Mouse (Mus musculus): Measurements from ENCODE around the gene Pxn. TPM values are rescaled to one million over a fixed set of nuclear protein-coding genes. Genes with fewer than 3 reads are reported as not detected.

Gene Pxn
- polyA plus RNA-seq, 1 experiment from 2014 or later = 39.1 TPM

DNA sequence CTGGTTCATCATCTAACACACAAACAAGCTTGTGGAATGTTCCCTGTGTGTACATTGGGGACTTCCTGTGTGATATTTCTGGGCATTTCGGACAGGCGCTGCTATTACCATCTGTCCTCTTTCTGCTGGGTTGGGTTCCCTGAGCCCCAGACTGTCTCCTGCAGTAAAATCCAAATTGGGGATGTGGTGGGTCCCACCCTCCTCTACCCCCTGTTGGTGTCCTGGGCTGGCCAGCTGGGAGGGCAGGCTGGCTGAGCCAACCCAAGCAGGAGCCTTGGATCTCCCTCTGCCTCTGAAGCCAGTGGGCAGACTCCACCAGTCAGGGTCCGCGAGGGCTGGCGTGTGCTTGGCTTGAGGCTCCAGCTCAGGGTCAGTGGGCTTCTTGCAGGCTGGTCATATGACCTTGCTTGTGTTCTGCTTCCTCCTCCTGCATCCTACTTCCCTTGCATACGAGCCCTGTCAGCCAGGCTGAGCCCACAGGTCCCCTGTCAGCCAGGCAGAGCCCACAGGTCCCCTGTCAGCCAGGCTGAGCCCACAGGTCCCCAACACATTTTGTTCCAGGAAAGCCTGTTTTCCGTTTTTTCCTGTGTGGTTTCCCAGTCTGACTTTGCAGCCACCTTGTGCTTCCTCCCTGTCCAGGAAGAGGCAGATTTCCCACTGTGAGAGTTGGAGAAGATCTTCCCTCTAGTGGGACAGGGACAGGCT, 23.4 kb downstream of the Pxn start:
- no peak for ATAC-seq (replicated peaks; ENCODE audit: extremely low read depth, insufficient read depth, low FRiP score)
- H3K36me3 ChIP-seq (ENCODE audit: control insufficient read depth, insufficient read depth) = no peaks in the 10 kb centered on the region
- no peaks in the 10 kb centered on the region for H3K9me3 ChIP-seq (replicated peaks; ENCODE audit: control insufficient read depth, low read length)
- no peaks in the 10 kb centered on the region for H3K27me3 ChIP-seq (ENCODE audit: control insufficient read depth, insufficient read depth, low read length)
- H3K9ac ChIP-seq (ENCODE audit: low read length) = peak overlapping the region; percentile 55
- no peak overlapping the region for H3K4me3 ChIP-seq (ENCODE audit: low read length)
- H3K4me1 ChIP-seq (ENCODE audit: control insufficient read depth, insufficient read depth, low read length) = peaks cover 76% of the 10 kb centered on the region
- WGBS = 41% methylated on average over 7 of the region's 7 CpGs
- H3K4me2 ChIP-seq (ENCODE audit: low read depth, low read length) = peak overlapping the region; percentile 41
- peak overlapping the region; percentile 87 for H3K27ac ChIP-seq (ENCODE audit: low read length)

DNA sequence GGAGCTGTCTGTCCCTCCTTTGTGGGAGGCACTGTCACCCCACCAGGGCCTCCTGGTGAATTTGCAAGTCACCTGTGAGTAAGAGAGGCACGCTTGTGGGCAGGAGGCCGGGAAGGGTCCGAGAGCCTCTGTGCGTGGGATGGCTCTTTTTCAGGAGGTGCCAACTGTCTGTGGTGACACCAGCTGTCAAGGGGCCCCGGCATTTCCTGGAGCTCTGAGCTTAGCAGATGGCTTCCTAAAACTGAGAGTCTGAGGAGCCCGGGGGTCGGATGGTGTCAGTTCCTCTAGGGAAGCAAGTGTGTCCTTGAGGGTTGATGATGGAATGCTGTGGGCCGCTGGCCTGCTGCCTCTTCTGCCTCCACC, 24.0 kb downstream of the Pxn start:
- H3K4me3 ChIP-seq (ENCODE audit: low read length) = no peak overlapping the region
- H3K27ac ChIP-seq (ENCODE audit: low read length) = peak overlapping the region; percentile 87
- no peak for ATAC-seq (replicated peaks; ENCODE audit: extremely low read depth, insufficient read depth, low FRiP score)
- no peaks in the 10 kb centered on the region for H3K9me3 ChIP-seq (replicated peaks; ENCODE audit: control insufficient read depth, low read length)
- peak overlapping the region; percentile 55 for H3K9ac ChIP-seq (ENCODE audit: low read length)
- H3K4me1 ChIP-seq (ENCODE audit: control insufficient read depth, insufficient read depth, low read length) = peaks cover 76% of the 10 kb centered on the region
- no peaks in the 10 kb centered on the region for H3K36me3 ChIP-seq (ENCODE audit: control insufficient read depth, insufficient read depth)
- WGBS = 39% methylated on average over 8 of the region's 8 CpGs
- H3K27me3 ChIP-seq (ENCODE audit: control insufficient read depth, insufficient read depth, low read length) = no peaks in the 10 kb centered on the region
- H3K4me2 ChIP-seq (ENCODE audit: low read depth, low read length) = peak overlapping the region; percentile 41

DNA sequence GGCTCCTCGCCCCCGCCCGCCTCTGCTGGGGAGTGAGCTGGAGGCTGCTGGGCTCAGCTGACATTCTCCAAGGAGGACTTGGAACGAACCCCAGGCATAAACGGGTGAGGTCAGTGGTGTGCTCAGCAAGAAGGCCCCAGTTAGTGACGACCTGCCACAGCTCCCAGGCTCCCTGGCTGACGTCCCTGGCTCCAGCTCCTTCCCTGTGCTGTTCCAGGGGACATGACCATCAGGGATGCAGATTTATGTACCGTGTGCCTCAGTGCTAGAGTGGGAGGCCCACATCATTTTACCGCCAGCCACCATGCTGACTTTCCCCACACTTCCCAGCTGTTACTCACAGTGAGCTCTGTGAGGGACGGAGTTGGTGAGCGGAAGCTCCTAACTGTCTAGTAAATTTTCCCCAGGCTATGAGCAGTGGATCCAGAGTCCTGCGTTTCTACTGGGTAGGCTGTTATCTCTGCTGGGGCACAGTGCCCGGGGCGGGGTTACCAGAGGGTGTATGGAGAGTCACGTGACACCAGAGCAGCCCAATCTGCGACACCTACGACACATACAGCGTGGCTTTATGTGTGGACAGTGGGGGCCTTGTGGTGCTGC, 25.3 kb downstream of the Pxn start:
- Histone ChIP-seq H3K9me3 (replicated peaks; ENCODE audit: control insufficient read depth, low read length) (no peaks in the 10 kb centered on the region), H3K4me1 (ENCODE audit: control insufficient read depth, insufficient read depth, low read length) (peaks cover 75% of the 10 kb centered on the region), H3K9ac (ENCODE audit: low read length) (peak overlapping the region; percentile 62), H3K4me3 (ENCODE audit: low read length) (peak overlapping the region; percentile 4), H3K36me3 (ENCODE audit: control insufficient read depth, insufficient read depth) (no peaks in the 10 kb centered on the region), H3K27ac (ENCODE audit: low read length) (peak overlapping the region; percentile 87), H3K27me3 (ENCODE audit: control insufficient read depth, insufficient read depth, low read length) (no peaks in the 10 kb centered on the region), H3K4me2 (ENCODE audit: low read depth, low read length) (peak overlapping the region; percentile 38)
- WGBS = 18% methylated on average over 18 of the region's 18 CpGs
- peak; percentile 78 for ATAC-seq (replicated peaks; ENCODE audit: extremely low read depth, insufficient read depth, low FRiP score)

DNA sequence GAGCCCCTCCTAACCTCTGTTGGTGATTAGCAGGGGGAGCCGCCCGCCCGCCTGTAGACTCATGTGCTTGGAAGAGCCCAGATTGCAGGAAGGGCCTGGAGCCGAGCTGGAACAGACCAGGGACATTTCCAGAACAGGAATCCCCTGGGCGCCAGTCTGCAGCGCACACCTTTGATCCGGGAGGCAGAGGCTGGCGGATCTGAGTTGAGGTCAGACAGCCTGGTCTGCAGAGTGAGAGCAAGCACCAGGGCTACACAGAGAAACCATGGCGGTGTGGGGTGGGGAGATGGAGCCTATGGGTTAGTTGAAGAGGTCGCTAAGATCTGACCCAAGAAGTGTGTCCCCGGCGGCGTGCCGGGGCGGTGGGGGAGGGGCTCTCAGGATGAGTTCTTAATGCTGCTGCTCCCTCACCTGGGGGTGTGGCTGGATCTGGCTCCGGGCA, 27.8 kb downstream of the Pxn start:
- Histone ChIP-seq H3K9ac (ENCODE audit: low read length) (peak overlapping the region; percentile 49), H3K4me2 (ENCODE audit: low read depth, low read length) (peak overlapping the region; percentile 33), H3K4me3 (ENCODE audit: low read length) (no peak overlapping the region), H3K27me3 (ENCODE audit: control insufficient read depth, insufficient read depth, low read length) (no peaks in the 10 kb centered on the region), H3K9me3 (replicated peaks; ENCODE audit: control insufficient read depth, low read length) (no peaks in the 10 kb centered on the region), H3K27ac (ENCODE audit: low read length) (peak overlapping the region; percentile 79), H3K4me1 (ENCODE audit: control insufficient read depth, insufficient read depth, low read length) (peaks cover 79% of the 10 kb centered on the region), H3K36me3 (ENCODE audit: control insufficient read depth, insufficient read depth) (no peaks in the 10 kb centered on the region)
- WGBS = 12% methylated on average over 16 of the region's 16 CpGs
- peak; percentile 6; the same call in 1 of the 2 replicates for ATAC-seq (replicated peaks; ENCODE audit: extremely low read depth, insufficient read depth, low FRiP score)

DNA sequence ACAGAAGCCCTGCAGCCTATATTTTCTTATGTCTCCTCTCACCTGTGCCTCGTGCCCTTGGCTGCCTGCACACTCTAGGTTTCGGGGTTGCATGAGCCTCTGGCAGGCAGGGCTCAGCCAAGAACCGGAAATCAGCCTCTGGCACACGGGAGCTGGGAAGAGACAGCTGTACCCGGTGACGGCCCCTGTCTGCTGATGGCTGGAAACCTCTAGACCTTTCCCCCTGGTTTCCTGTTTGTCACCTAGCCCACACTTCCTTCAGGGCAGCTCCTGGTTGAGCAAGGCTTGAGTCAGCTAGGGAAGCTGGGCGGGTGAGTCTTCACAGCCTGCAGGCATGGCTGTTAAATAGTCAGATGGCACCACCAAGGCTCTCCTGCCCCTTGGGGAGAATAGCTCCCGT, 28.4 kb downstream of the Pxn start:
- no peak overlapping the region for H3K4me3 ChIP-seq (ENCODE audit: low read length)
- H3K4me2 ChIP-seq (ENCODE audit: low read depth, low read length) = peak overlapping the region; percentile 33
- no peaks in the 10 kb centered on the region for H3K27me3 ChIP-seq (ENCODE audit: control insufficient read depth, insufficient read depth, low read length)
- H3K9ac ChIP-seq (ENCODE audit: low read length) = peak overlapping the region; percentile 49
- ATAC-seq (replicated peaks; ENCODE audit: extremely low read depth, insufficient read depth, low FRiP score) = no peak
- H3K27ac ChIP-seq (ENCODE audit: low read length) = peak overlapping the region; percentile 79
- H3K9me3 ChIP-seq (replicated peaks; ENCODE audit: control insufficient read depth, low read length) = no peaks in the 10 kb centered on the region
- WGBS = 36% methylated on average over 8 of the region's 8 CpGs
- H3K36me3 ChIP-seq (ENCODE audit: control insufficient read depth, insufficient read depth) = no peaks in the 10 kb centered on the region
- H3K4me1 ChIP-seq (ENCODE audit: control insufficient read depth, insufficient read depth, low read length) = peaks cover 73% of the 10 kb centered on the region

DNA sequence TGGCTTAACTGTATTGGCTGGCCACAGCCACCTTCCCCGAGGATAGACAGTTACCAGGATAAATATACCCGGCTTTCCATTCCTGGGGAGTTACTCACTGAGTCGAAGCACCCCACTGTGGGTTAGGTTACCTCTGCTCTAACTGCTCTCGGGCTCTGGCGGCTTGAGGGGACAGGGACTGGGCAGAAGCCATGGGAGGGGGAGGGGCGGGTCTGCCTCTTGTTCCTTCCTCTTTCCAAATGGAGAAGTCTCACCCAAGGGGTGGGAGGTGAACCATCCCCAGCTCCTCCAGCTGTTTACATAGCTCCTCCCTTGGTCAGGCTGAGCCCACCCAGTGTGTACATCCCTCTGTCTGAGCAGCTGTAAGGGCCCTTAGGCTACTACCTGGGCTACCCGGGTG, 29.2 kb downstream of the Pxn start:
- 39% methylated on average over 7 of the region's 7 CpGs for WGBS
- no peak for ATAC-seq (replicated peaks; ENCODE audit: extremely low read depth, insufficient read depth, low FRiP score)
- Histone ChIP-seq H3K9ac (ENCODE audit: low read length) (peak overlapping the region; percentile 49), H3K4me3 (ENCODE audit: low read length) (no peak overlapping the region), H3K27me3 (ENCODE audit: control insufficient read depth, insufficient read depth, low read length) (no peaks in the 10 kb centered on the region), H3K4me2 (ENCODE audit: low read depth, low read length) (0 out of 2 replicates have a peak overlapping the region, but pooled peaks have one; percentile 4), H3K9me3 (replicated peaks; ENCODE audit: control insufficient read depth, low read length) (no peaks in the 10 kb centered on the region), H3K36me3 (ENCODE audit: control insufficient read depth, insufficient read depth) (no peaks in the 10 kb centered on the region), H3K4me1 (ENCODE audit: control insufficient read depth, insufficient read depth, low read length) (peaks cover 66% of the 10 kb centered on the region), H3K27ac (ENCODE audit: low read length) (peak overlapping the region; percentile 79)

DNA sequence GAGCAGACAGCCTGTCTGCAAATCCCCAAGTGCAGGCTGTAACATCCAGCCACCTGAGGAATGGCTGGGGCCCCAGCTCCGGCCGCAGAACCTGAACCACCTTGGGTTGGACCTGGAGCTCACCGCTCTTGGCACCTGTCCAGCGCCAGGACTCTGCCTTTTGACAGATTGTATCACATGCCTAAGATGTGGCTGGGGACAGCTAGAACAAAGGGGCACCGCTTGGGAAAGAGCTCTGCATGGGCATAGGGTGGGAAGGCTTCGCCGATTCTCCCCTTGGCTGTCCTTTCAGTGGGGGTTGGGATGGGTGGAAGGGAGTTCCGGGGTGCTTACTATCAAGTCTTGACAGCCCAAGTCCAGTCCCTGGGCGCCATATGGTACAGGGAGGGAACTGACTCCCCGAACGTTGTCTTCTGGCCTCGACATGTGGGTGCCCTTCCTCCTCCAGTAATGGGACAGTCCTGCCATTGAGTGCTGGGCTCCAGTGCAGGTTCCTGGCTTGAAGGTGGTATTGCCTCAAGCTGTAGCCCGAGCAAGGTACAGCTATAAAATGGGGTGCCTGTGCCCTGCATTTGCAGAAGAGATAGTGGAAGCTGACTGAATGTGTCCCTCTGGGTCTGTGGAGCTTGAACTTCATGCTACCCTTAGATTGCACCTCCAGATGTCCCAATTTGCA, 31.7 kb downstream of the Pxn start:
- Histone ChIP-seq H3K36me3 (ENCODE audit: control insufficient read depth, insufficient read depth) (no peaks in the 10 kb centered on the region), H3K9ac (ENCODE audit: low read length) (peak overlapping the region; percentile 51; the same call in 1 of the 2 replicates), H3K27me3 (ENCODE audit: control insufficient read depth, insufficient read depth, low read length) (no peaks in the 10 kb centered on the region), H3K4me3 (ENCODE audit: low read length) (no peak overlapping the region), H3K9me3 (replicated peaks; ENCODE audit: control insufficient read depth, low read length) (no peaks in the 10 kb centered on the region), H3K27ac (ENCODE audit: low read length) (peak overlapping the region; percentile 19; the same call in 1 of the 2 replicates), H3K4me1 (ENCODE audit: control insufficient read depth, insufficient read depth, low read length) (peaks cover 51% of the 10 kb centered on the region), H3K4me2 (ENCODE audit: low read depth, low read length) (peak overlapping the region; percentile 14)
- 0 out of 2 replicates have a peak, but pooled peaks have one; percentile 4 for ATAC-seq (replicated peaks; ENCODE audit: extremely low read depth, insufficient read depth, low FRiP score)
- WGBS = 52% methylated on average over 13 of the region's 13 CpGs

DNA sequence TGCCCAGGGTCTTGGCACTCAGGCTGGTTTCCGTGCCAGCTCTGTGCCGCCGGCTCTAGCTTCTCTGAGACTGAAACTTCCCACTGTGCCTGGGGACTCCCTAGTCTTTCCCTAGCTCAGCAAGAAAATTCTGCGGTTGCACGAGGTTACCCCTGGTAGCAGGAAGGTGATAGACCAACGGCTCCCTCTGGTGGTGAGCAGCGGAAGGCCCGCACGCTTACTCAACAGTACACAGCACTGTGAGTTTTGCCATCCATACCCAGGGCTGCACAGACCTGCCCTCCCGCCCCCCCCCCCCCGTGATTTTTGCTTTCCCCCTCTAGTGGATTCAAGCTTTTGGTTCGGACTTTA, 32.2 kb downstream of the Pxn start:
- peak overlapping the region; percentile 51; the same call in 1 of the 2 replicates for H3K9ac ChIP-seq (ENCODE audit: low read length)
- WGBS = under 1% methylated on average over 12 of the region's 12 CpGs
- no peaks in the 10 kb centered on the region for H3K27me3 ChIP-seq (ENCODE audit: control insufficient read depth, insufficient read depth, low read length)
- H3K4me1 ChIP-seq (ENCODE audit: control insufficient read depth, insufficient read depth, low read length) = peaks cover 53% of the 10 kb centered on the region
- no peak overlapping the region for H3K4me3 ChIP-seq (ENCODE audit: low read length)
- H3K27ac ChIP-seq (ENCODE audit: low read length) = peak overlapping the region; percentile 19; the same call in 1 of the 2 replicates
- H3K4me2 ChIP-seq (ENCODE audit: low read depth, low read length) = peak overlapping the region; percentile 14
- no peaks in the 10 kb centered on the region for H3K36me3 ChIP-seq (ENCODE audit: control insufficient read depth, insufficient read depth)
- H3K9me3 ChIP-seq (replicated peaks; ENCODE audit: control insufficient read depth, low read length) = no peaks in the 10 kb centered on the region
- peak; percentile 57 for ATAC-seq (replicated peaks; ENCODE audit: extremely low read depth, insufficient read depth, low FRiP score)

Data from heart, embryonic 16.5 days (tissue).